Mouse (Mus musculus): ENCODE measurements around the gene Cyp3a57.

GRCm38 (mm10) chr5:145302424-145302823 is 42.7 kb upstream of the Cyp3a57 start:
- no peak for TF ChIP-seq CTCF (IDR thresholded peaks at IDR 0.05; ENCODE audit: extremely low read depth, insufficient read depth, low read length)
- no peak for TF ChIP-seq POLR2A (IDR thresholded peaks at IDR 0.05; ENCODE audit: extremely low read depth, insufficient read depth, low read length)

Data from cortical plate, adult 2 months (tissue).